Mouse (Mus musculus) MEL (cell line): ENCODE results near the gene Cd38.

Experiments
- CTCF ChIP-seq, 3 experiments: IDR thresholded peaks in 2 of 3; conservative IDR thresholded peaks in 1 of 3; 2 replicates each; pipeline ENCODE4 v1.5.1; 2011 to 2012; ENCODE audit warnings: low read length in 3 of 3, low read depth in 2 of 3, mild to moderate bottlenecking in 2 of 3, improper control_type of control experiment in 1 of 3, inconsistent platforms in 1 of 3, mixed read lengths in 1 of 3, moderate library complexity in 1 of 3; ENCODE audit not compliant: control insufficient read depth in 1 of 3, insufficient read depth in 1 of 3, poor library complexity in 1 of 3, severe bottlenecking in 1 of 3
- EP300 ChIP-seq, 2 experiments: IDR thresholded peaks; 2 replicates each; pipeline ENCODE4 v1.6.1; 2011; ENCODE audit warnings: improper control_type of control experiment in 2 of 2, low read length in 2 of 2, low read depth in 1 of 2, mild to moderate bottlenecking in 1 of 2
- ETS1 ChIP-seq: IDR thresholded peaks from 2 replicates; pipeline ENCODE4 v1.6.1; 2012; ENCODE audit warnings: low read depth, mild to moderate bottlenecking, inconsistent platforms, low read length, improper control_type of control experiment, moderate library complexity
- GATA1 ChIP-seq: IDR thresholded peaks from 2 replicates; pipeline ENCODE4 v1.6.1; 2011; ENCODE audit warnings: low read depth, low read length, improper control_type of control experiment
- JUND ChIP-seq: IDR thresholded peaks from 2 replicates; pipeline ENCODE4 v1.6.1; 2011; ENCODE audit warnings: low read depth, mild to moderate bottlenecking, improper control_type of control experiment, low read length
- RCOR1 ChIP-seq: IDR thresholded peaks from 2 replicates; pipeline ENCODE4 v1.6.1; 2012; ENCODE audit warnings: low read depth, mild to moderate bottlenecking, inconsistent platforms, low read length, improper control_type of control experiment
- ZC3H11A ChIP-seq: IDR thresholded peaks from 2 replicates; pipeline ENCODE4 v1.6.1; 2012; ENCODE audit warnings: low read depth, mild to moderate bottlenecking, inconsistent platforms, low read length, improper control_type of control experiment

- TF ChIP-seq GATA1 (0 out of 2 replicates have a peak, but pooled peaks have one; percentile 15), RCOR1 (peak; percentile 47; the same call in 1 of the 2 replicates), EP300 (IDR thresholded peaks at IDR 0.05; ENCODE audit: low read depth in 1 of 2, low read length in 2 of 2) (peak in 1 of 2 experiments; percentile 38; a peak in 1 of 4 replicates), CTCF (IDR thresholded peaks at IDR 0.05 in 2 of 3, conservative IDR thresholded peaks at IDR 0.05 in 1 of 3; ENCODE audit: control insufficient read depth in 1 of 3, insufficient read depth in 1 of 3, low read depth in 2 of 3, low read length in 3 of 3, poor library complexity in 1 of 3, severe bottlenecking in 1 of 3) (no peak), ZC3H11A (no peak), JUND (no peak), ETS1 (0 out of 2 replicates have a peak, but pooled peaks have one; percentile 50)
Observed at GRCm38 (mm10) chr5:43859663-43860062, 8.7 kb upstream of the Cd38 start.
